1 mouse cellular context compared by ENCODE assay signal in genomic region chr5:138155443-138155976, GRCm38 (mm10).
TF ChIP-seq lines count a peak whose summit lies in the region.

Gene Zfp113 (minus strand): TSS chr5:138155744.

TF ChIP-seq in MEL, 35 proteins besides CTCF, POLR2A, EP300 and RAD21 (continued from another document):
- TF ChIP-seq CHD2 (IDR thresholded peaks at IDR 0.05; ENCODE audit: low read length) (no peak), KAT2A (conservative IDR thresholded peaks at IDR 0.05; ENCODE audit: low read depth, low read length) (peak; percentile 85), MYB (IDR thresholded peaks at IDR 0.05; ENCODE audit: low read depth, low read length) (no peak), RCOR1 (IDR thresholded peaks at IDR 0.05; ENCODE audit: low read depth, low read length) (0 out of 2 replicates have a peak, but pooled peaks have one; percentile 34), BHLHE40 (IDR thresholded peaks at IDR 0.05; ENCODE audit: borderline replicate concordance, low read depth, low read length) (no peak), USF1 (IDR thresholded peaks at IDR 0.05; ENCODE audit: low read depth, low read length) (no peak; the same call in 1 of the 2 replicates), MAZ (IDR thresholded peaks at IDR 0.05; ENCODE audit: low read depth, low read length) (peak; percentile 97), CHD1 (IDR thresholded peaks at IDR 0.05; ENCODE audit: low read depth, low read length) (no peak), SIN3A (IDR thresholded peaks at IDR 0.05; ENCODE audit: low read length) (peak; percentile 99), TAL1 (IDR thresholded peaks at IDR 0.05; ENCODE audit: low read length) (no peak), JUND (IDR thresholded peaks at IDR 0.05; ENCODE audit: low read depth, low read length) (no peak), ELF1 (IDR thresholded peaks at IDR 0.05; ENCODE audit: low read depth, low read length) (peak; percentile 87), GATA1 (IDR thresholded peaks at IDR 0.05; ENCODE audit: low read depth, low read length) (no peak), POLR2AphosphoS2 (IDR thresholded peaks at IDR 0.05; ENCODE audit: low read length) (peak; percentile 60; the same call in 1 of the 2 replicates), ZC3H11A (IDR thresholded peaks at IDR 0.05; ENCODE audit: low read depth, low read length) (peak; percentile 39; the same call in 1 of the 2 replicates), HCFC1 (IDR thresholded peaks at IDR 0.05; ENCODE audit: low read depth, low read length) (peak; percentile 97), MAX (IDR thresholded peaks at IDR 0.05; ENCODE audit: low read length) (peak; percentile 55; the same call in 1 of the 2 replicates), TBP (IDR thresholded peaks at IDR 0.05; ENCODE audit: low read depth, low read length) (peak; percentile 86), MXI1 (IDR thresholded peaks at IDR 0.05; ENCODE audit: low read depth, low read length) (peak; percentile 95), GABPA (IDR thresholded peaks at IDR 0.05; ENCODE audit: low read depth, low read length) (peak; percentile 70; the same call in 1 of the 2 replicates), NELFE (IDR thresholded peaks at IDR 0.05; ENCODE audit: low read depth, low read length) (peak; percentile 89)
TF ChIP-seq in MEL: peak in this region for 20.
